Mouse (Mus musculus) olfactory bulb, adult 2 months (tissue): ENCODE results near the gene Arid1b.

Source experiments
- CTCF ChIP-seq: fragments of 200-500 bp; IDR thresholded peaks from 2 replicates; pipeline ENCODE4 v1.5.1; 2012; ENCODE audit warnings: low read depth, mild to moderate bottlenecking, low read length, moderate library complexity; ENCODE audit not compliant: insufficient read depth
- POLR2A ChIP-seq: fragments of 200-500 bp; IDR thresholded peaks from 2 replicates; pipeline ENCODE4 v1.6.1; 2012; ENCODE audit warnings: mild to moderate bottlenecking, low read depth, low read length, moderate library complexity; ENCODE audit not compliant: insufficient read depth

DNA sequence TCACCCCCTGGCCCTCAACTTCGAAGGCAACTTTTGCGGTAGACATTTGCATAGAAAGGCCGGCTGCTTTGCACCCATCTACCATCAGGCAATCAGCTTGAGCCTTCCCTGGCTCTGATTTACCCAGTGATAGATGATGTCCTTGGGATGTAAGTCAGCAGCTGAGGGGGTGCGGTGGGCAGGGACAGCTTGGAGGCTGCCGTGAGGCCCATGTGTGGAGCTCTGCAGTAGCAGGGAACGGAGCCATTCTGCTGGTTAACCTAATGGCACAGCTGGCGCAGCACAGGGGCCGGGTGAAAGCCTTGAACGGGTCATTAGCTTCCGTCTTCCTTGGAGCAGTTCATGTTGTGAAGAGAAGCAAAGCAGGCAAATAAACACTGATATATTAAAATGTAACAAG lies 275.2 kb downstream of the Arid1b start:
- TF ChIP-seq POLR2A (no peak), CTCF (no peak)
